Mouse (Mus musculus): ENCODE measurements around the gene Gpc6.
A peak's percentile ranks its signal among the peaks of the same experiment; 100 is the strongest.

Gene Gpc6

GRCm38 (mm10) chr14:117760830-117761517 lies 835.9 kb downstream of the Gpc6 start:
- no peak for DNase-seq

GRCm38 (mm10) chr14:117762934-117763333 lies 837.8 kb downstream of the Gpc6 start:
- DNase-seq: no peak

- no peak for DNase-seq
These were observed 842.7 kb downstream of the Gpc6 start for GRCm38 (mm10) chr14:117767861-117768260.

GRCm38 (mm10) chr14:117768697-117769096 lies 843.6 kb downstream of the Gpc6 start:
- DNase-seq: no peak

- DNase-seq: no peak
These were observed 848.3 kb downstream of the Gpc6 start for GRCm38 (mm10) chr14:117773373-117773772.

- DNase-seq: no peak
These were observed 852.9 kb downstream of the Gpc6 start for GRCm38 (mm10) chr14:117777866-117778500.

GRCm38 (mm10) chr14:117778538-117779413 lies 853.7 kb downstream of the Gpc6 start:
- DNase-seq: peak; percentile 22

GRCm38 (mm10) chr14:117781724-117782123 lies 856.6 kb downstream of the Gpc6 start:
- no peak for DNase-seq

- no peak for DNase-seq
These were observed 858.7 kb downstream of the Gpc6 start for GRCm38 (mm10) chr14:117783671-117784262.

GRCm38 (mm10) chr14:117784960-117785359 lies 859.8 kb downstream of the Gpc6 start:
- no peak for DNase-seq

GRCm38 (mm10) chr14:117785507-117786085 lies 860.5 kb downstream of the Gpc6 start:
- DNase-seq: no peak

- peak; percentile 4 for DNase-seq
These were observed 861.5 kb downstream of the Gpc6 start for GRCm38 (mm10) chr14:117786647-117787046.

GRCm38 (mm10) chr14:117794874-117795273 lies 869.8 kb downstream of the Gpc6 start:
- DNase-seq: no peak

- DNase-seq: no peak
These were observed 871.5 kb downstream of the Gpc6 start for GRCm38 (mm10) chr14:117796661-117797060.

GRCm38 (mm10) chr14:117800399-117800798 lies 875.3 kb downstream of the Gpc6 start:
- DNase-seq: no peak

GRCm38 (mm10) chr14:117807846-117808245 lies 882.7 kb downstream of the Gpc6 start:
- DNase-seq: no peak

GRCm38 (mm10) chr14:117808326-117808725 lies 883.2 kb downstream of the Gpc6 start:
- no peak for DNase-seq

- DNase-seq: no peak
These were observed 885.5 kb downstream of the Gpc6 start for GRCm38 (mm10) chr14:117810321-117811270.

- DNase-seq: peak; percentile 12
These were observed 888.4 kb downstream of the Gpc6 start for GRCm38 (mm10) chr14:117813473-117813872.

- DNase-seq: no peak
These were observed 890.9 kb downstream of the Gpc6 start for GRCm38 (mm10) chr14:117816008-117816407.

- no peak for DNase-seq
These were observed 891.6 kb downstream of the Gpc6 start for GRCm38 (mm10) chr14:117816706-117817105.

GRCm38 (mm10) chr14:117817196-117817595 lies 892.1 kb downstream of the Gpc6 start:
- no peak for DNase-seq

Measured in lung, postnatal 36 days (tissue).